Mouse (Mus musculus) ES-Bruce4 (cell line): Measurements from ENCODE around the gene Paqr7. TPM values are rescaled to one million over a fixed set of nuclear protein-coding genes. Genes with fewer than 3 reads are reported as not detected.

Source experiments
- H3K27ac ChIP-seq: 2 replicates; pipeline ENCODE4 v1.5.1; 2012; ENCODE audit warnings: low read length, inconsistent platforms; ENCODE audit not compliant: insufficient read depth
- H3K27me3 ChIP-seq: 2 replicates; pipeline ENCODE4 v1.6.1; 2012; ENCODE audit warnings: mild to moderate bottlenecking, low read length, inconsistent platforms; ENCODE audit not compliant: control insufficient read depth, poor library complexity, insufficient read depth, severe bottlenecking
- H3K36me3 ChIP-seq: 2 replicates; pipeline ENCODE4 v1.6.1; 2012; ENCODE audit warnings: inconsistent platforms, mild to moderate bottlenecking, low read length, moderate library complexity; ENCODE audit not compliant: control insufficient read depth, poor library complexity, insufficient read depth, severe bottlenecking
- H3K4me1 ChIP-seq: one replicate; pipeline ENCODE4 v1.8.1; 2011; ENCODE audit warnings: low read length; ENCODE audit not compliant: control insufficient read depth, insufficient read depth
- H3K4me3 ChIP-seq: 2 replicates; pipeline ENCODE4 v1.5.1; 2011; ENCODE audit warnings: low read depth, mild to moderate bottlenecking, low read length
- H3K9ac ChIP-seq: 2 replicates; pipeline ENCODE4 v1.6.1; 2012; ENCODE audit warnings: low read depth, mild to moderate bottlenecking, inconsistent platforms; ENCODE audit not compliant: poor library complexity, severe bottlenecking
- H3K9me3 ChIP-seq: replicated peaks from 2 replicates; pipeline ENCODE4 v1.6.1; 2012; ENCODE audit warnings: mild to moderate bottlenecking, low read length, inconsistent platforms; ENCODE audit not compliant: control insufficient read depth, poor library complexity, insufficient read depth, severe bottlenecking
- CTCF ChIP-seq: IDR thresholded peaks from one replicate; pipeline ENCODE4 v1.8.1; 2011; ENCODE audit warnings: low read depth, low read length
- EP300 ChIP-seq: IDR thresholded peaks from 2 replicates; pipeline ENCODE4 v1.6.1; 2011; ENCODE audit warnings: low read depth, low read length; ENCODE audit not compliant: insufficient read depth
- POLR2A ChIP-seq: IDR thresholded peaks from one replicate; pipeline ENCODE4 v1.8.1; 2011; ENCODE audit warnings: low read length; ENCODE audit not compliant: insufficient read depth
- polyA plus RNA-seq: library from polyadenylated mRNA; stranded (reverse); fragments of >200 nt; gene quantifications from 2 replicates; pipeline ENCODE4 v1.2.4, GENCODE M21; 2011; ENCODE audit warnings: low read depth; ENCODE audit not compliant: missing spikeins, insufficient read depth, insufficient read length

The Paqr7 gene
- polyA plus RNA-seq, 1 experiment, result 1.5 TPM

DNA sequence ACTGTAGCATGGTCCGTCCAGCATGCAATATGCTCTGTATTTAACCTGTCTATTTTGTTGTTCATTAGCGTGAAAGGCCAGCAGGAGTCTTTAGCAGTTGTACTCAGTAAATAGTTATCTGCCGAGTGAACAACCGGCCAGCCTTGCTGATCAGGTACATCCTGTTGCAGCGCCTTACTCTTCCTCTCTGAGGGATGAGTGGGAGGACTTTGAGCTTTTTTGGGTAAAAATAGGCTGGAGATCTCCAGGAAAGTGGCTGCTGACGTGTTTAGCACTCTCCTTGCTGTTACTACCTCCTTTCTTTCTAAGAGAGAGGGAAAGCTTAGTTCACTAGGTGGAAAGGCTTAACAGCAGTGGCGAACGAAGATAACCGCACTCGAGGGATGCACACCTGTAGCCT, 21.2 kb downstream of the Paqr7 start:
- Histone ChIP-seq H3K27me3 (no peaks in the 10 kb centered on the region), H3K27ac (no peak overlapping the region), H3K4me1 (peaks cover 8% of the 10 kb centered on the region), H3K4me3 (no peak overlapping the region; the same call in 1 of the 2 replicates), H3K36me3 (peaks cover 18% of the 10 kb centered on the region), H3K9ac (0 out of 2 replicates have a peak overlapping the region, but pooled peaks have one; percentile 1), H3K9me3 (no peaks in the 10 kb centered on the region)
- no peak for TF ChIP-seq EP300
- no peak for TF ChIP-seq POLR2A
- TF ChIP-seq CTCF, result no peak

DNA sequence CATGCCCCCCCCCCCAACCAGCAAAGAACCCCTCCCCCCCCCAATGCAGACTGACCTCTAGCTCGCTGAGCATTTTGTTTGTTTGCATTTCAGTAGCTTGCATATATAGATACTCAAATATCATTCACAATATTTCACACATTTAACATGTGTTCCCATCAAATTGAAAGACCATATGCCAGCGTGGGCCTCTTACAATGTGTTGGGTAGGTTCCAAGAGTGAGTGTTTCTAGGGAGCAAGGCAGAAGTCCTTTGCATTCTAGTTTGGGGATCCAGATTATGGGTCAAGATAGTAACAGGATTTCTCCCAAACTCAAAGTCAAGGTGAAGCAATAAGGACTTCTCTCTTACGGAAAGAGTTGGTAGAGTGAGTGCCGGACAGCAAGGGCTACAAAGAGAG, 22.0 kb downstream of the Paqr7 start:
- TF ChIP-seq POLR2A (no peak), CTCF (no peak), EP300 (no peak)

DNA sequence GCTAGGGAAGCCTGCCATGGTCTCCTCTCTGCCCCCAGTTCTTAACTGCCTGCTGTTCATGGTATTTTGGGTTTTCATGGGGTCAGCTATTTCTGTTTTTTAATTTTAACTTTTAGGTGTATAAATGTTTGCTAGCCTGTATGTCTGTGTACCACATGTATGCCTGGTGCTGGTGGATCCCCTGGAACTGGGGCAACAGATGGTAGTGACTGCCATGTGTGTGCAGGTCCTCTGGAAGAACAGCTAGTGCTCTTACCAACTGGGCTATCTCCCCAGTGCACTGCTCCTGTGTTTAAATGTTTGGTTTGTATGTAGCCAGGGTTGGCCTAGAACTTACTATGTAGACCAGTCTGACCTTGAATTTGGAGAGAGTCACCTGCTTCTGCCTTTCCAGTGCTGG, 22.8 kb downstream of the Paqr7 start:
- no peaks in the 10 kb centered on the region for H3K27me3 ChIP-seq
- peaks cover 31% of the 10 kb centered on the region for H3K36me3 ChIP-seq
- TF ChIP-seq POLR2A (no peak), EP300 (no peak)
- no peaks in the 10 kb centered on the region for H3K9me3 ChIP-seq
- H3K9ac ChIP-seq, result no peak overlapping the region
- H3K27ac ChIP-seq, result no peak overlapping the region
- peaks cover 10% of the 10 kb centered on the region for H3K4me1 ChIP-seq
- H3K4me3 ChIP-seq, result no peak overlapping the region

More for the DNA sequence above, 22.0 kb downstream of the Paqr7 start:
- H3K9ac ChIP-seq, result no peak overlapping the region
- peaks cover 26% of the 10 kb centered on the region for H3K36me3 ChIP-seq
- H3K27ac ChIP-seq, result no peak overlapping the region
- H3K4me3 ChIP-seq, result no peak overlapping the region
- H3K4me1 ChIP-seq, result peaks cover 9% of the 10 kb centered on the region
- no peaks in the 10 kb centered on the region for H3K9me3 ChIP-seq
- no peaks in the 10 kb centered on the region for H3K27me3 ChIP-seq

DNA sequence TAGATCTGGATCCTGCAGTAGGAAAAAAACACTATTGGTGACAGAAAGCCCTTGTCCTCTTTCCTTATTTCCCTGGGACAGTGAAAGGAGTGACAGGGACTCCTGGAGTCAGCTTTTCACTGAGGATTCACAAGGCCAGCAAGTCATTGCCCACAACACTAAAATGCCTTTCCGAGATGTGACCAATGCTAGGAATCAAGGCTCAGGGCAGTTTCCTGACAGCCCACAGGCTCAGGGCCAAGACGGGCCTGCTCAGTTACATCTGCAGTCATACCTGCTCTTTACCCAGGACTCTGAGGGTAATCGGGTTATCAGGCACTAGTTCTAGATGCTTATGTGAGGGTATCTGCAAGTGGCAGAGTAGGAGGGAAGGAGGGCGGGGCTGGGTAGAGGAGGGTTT, 26.9 kb downstream of the Paqr7 start:
- Histone ChIP-seq H3K36me3 (peaks cover 57% of the 10 kb centered on the region), H3K4me1 (peaks cover 1% of the 10 kb centered on the region), H3K4me3 (no peak overlapping the region), H3K27ac (no peak overlapping the region), H3K9ac (no peak overlapping the region), H3K27me3 (no peaks in the 10 kb centered on the region), H3K9me3 (no peaks in the 10 kb centered on the region)
- TF ChIP-seq POLR2A, result no peak
- TF ChIP-seq EP300, result no peak
- TF ChIP-seq CTCF, result no peak

DNA sequence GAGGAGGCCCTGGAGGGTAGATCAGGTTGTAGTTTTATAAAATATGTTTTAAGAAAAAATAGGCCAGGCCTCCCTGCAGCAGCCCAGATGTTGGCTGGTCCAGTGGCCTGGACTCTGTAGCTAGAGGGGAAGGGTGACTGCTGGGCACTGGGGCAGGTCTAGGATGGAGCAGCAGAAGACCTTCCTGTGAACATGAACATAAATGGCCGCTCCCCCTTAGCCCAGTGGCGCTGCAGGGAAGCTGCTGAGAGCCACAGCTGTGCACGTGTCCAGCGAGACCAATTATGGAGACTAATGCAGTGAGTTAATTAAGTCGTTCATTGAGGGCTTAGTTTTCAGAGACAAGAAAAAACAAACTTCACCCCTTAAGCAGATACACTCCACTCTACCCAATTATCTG, 29.3 kb downstream of the Paqr7 start:
- TF ChIP-seq POLR2A (no peak), CTCF (no peak), EP300 (no peak)
- Histone ChIP-seq H3K36me3 (peaks cover 72% of the 10 kb centered on the region), H3K4me3 (no peak overlapping the region), H3K27ac (no peak overlapping the region), H3K4me1 (peaks cover 1% of the 10 kb centered on the region), H3K27me3 (no peaks in the 10 kb centered on the region), H3K9me3 (no peaks in the 10 kb centered on the region), H3K9ac (no peak overlapping the region)

DNA sequence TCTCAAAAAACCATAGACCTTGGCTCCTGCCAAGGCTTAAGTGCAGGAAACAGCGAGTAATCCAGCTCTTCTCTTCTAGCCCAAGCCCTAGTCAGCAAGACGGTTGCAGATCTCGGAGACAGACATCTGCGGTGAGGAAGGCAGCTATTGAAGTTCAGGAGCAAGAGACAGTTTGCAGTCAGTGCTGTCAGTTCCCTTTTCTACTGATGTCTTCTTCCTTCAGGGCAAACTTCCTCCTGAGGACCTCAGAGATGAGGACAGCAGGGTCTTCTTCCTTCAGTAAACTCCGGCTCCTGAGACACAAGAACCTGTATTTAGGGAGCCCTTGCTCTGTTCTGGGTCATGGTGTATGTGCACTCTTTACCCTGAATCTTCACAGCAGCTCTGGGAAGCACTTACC, 29.7 kb downstream of the Paqr7 start:
- Histone ChIP-seq H3K27ac (no peak overlapping the region), H3K36me3 (peaks cover 70% of the 10 kb centered on the region), H3K9me3 (no peaks in the 10 kb centered on the region), H3K4me3 (no peak overlapping the region), H3K4me1 (peaks cover 1% of the 10 kb centered on the region), H3K27me3 (no peaks in the 10 kb centered on the region), H3K9ac (no peak overlapping the region)
- no peak for TF ChIP-seq EP300
- TF ChIP-seq CTCF, result no peak
- TF ChIP-seq POLR2A, result no peak
